Mouse (Mus musculus): Measurements from ENCODE around the gene Plekha7.

The Plekha7 gene

GRCm38 (mm10) chr7:116192096-116192595 is 116.0 kb downstream of the Plekha7 start:
- intact Hi-C loops (cut with DNase I) = no loop called here

DNA sequence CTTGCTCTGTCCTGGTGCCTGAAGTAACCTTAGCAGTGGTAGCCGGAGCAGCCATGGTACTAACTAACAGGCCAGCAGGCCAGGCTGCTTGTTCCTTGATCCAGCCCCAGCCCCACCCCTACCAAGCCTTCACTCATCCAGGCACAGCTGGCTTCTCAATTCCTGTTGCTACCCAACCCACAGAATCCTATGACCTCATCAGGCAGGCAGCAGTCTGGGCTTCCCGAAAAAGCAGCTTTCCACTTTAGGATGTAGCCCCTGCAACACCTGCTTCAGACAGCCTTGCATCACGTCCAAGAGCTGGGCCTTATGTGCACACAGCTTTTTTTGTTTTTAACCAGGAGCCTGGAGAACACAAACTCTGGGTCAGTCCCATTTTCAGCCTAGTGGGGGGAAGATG is 117.0 kb downstream of the Plekha7 start:
- intact Hi-C loops (cut with DNase I) = no loop called here

- intact Hi-C loops (cut with DNase I) = no loop called here
These were observed 118.5 kb downstream of the Plekha7 start for GRCm38 (mm10) chr7:116189708-116190107.

DNA sequence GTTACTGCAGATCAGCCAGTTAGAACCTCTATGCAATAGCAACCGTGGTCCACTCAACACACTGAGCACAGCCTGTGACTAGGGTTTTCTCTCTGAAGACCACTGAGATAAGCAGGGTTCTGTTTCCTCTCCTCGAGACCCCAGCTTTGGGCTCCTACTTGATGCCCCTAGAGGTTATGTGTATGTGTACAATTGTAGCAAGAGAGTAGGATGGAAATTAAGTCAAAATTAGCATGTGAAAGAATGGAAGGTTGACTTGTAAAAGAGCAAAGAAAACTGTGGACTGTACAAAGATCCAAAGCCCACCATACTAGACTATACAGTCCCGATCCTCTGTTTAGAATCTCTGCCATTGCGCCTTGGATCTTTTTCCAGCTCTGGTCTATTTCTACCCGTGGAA is 119.8 kb downstream of the Plekha7 start:
- intact Hi-C loops (cut with DNase I) = no loop called here

DNA sequence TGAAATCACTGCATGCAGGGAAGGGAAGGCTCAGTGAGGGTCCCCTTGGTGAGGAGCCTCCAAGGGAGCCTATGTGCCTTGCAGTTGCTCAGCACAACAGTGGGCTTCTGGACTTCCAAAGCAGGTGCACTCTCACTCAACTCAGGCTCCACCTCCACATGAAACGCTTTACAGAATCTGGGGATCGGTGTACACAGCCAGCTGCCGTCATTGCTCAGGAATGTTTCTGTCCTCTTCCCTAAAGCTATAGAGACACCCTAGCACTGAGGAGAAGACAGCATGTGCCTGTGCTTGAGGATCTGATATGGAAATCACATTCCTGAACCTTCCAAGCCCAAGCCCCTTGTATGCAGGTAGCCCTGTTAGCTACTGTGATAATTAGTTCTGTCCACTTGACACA is 120.7 kb downstream of the Plekha7 start:
- intact Hi-C loops (cut with DNase I) = no loop called here

GRCm38 (mm10) chr7:116186847-116187246 is 121.3 kb downstream of the Plekha7 start:
- intact Hi-C loops (cut with DNase I) = no loop called here

DNA sequence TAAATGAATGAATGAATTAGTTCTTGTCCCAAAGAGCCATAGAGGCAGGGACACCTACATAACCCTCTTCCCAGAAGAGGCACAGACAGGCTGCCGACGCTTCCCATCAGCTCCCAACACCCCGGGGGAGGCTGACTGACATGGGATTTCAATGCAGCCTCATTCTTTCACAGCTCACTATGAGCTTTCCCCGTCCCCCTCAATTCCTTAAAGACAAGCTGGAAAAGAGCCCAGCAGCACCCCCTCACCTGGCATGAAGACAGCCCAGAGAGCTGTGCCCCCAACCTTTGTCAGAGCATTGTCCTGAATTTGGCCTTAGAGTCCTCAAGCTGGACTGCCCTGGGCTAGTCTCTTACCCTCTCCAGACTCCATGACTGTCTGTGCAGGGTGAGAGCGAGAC is 122.0 kb downstream of the Plekha7 start:
- intact Hi-C loops (cut with DNase I) = no loop called here

DNA sequence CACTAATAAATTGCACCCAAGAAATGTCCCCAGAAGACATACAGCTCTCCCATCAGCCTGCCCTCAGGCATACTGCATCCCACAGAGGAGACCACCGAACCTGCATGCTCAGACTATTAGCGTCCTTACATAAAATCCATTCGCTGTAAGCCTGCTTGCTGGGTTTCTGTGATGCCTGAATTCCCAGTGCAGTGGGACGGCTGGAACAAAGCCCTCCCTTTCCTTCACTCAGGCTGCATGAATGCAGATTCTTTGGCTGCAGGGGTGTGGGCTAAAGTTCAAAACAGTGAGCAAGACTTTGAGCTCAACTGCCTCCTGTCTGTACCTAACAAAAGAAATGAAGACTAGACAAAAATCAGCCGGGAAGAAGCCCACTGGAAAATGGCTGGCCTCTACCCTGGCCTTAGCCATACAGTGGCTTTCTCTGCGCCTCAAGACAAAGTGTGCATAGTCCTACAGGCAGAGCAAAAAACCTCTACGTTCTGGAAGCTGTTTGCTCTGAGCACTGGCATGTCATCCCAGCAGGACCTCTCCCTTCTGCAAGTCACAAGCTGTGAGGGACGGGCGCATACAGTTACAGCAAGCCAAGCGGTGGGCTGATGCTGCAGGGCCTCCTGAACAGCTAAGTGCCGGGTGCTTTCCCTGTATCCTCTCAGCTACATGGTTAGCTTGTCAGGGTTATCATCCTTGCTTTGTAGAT is 123.7 kb downstream of the Plekha7 start:
- intact Hi-C loops (cut with DNase I) = no loop called here

- intact Hi-C loops (cut with DNase I) = no loop called here
These were observed 125.7 kb downstream of the Plekha7 start for GRCm38 (mm10) chr7:116182451-116182850.

- intact Hi-C loops (cut with DNase I) = no loop called here
These were observed 126.7 kb downstream of the Plekha7 start for GRCm38 (mm10) chr7:116181444-116181946.

GRCm38 (mm10) chr7:116178916-116179315 is 129.3 kb downstream of the Plekha7 start:
- intact Hi-C loops (cut with DNase I) = no loop called here

DNA sequence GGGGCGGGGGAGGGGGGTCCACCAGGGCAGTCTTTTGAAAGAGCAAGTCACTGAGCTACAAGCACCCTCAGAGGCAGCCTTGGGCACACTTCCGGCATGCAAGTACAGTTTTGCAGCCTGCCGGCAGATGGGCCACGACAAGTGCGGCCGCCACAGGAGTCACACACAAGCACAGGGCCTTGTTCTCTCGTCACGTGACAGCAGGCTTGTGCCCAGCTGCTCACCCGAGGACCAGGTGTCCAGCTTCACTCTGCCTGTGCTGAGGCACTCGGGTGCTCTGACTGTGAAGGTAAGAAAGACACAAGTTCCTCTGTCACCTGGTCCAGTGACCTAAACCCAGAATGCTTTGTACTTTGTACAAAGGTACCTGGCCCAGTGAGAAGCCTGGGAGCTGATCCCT is 135.4 kb downstream of the Plekha7 start:
- intact Hi-C loops (cut with DNase I) = no loop called here

GRCm38 (mm10) chr7:116169426-116169825 is 138.8 kb downstream of the Plekha7 start:
- intact Hi-C loops (cut with DNase I) = no loop called here

DNA sequence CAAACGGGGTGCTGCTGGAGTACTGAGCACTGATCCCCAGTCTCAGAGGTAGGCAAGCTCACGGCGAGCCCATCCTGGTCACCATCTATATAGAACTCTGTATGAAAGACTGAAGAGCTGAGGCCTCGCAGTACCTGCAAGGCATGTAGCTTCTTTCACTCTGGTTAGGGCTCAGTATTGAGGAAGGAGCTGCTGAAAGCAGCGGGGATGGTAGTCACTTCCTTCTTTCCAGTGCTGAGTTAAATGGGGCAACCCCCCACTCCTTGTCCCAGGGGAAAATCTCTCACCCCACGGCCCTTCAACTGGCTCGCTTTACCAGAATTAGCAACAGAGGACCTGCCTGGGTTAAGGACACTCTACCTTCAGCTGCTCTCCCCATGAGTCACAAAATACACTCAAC is 140.0 kb downstream of the Plekha7 start:
- intact Hi-C loops (cut with DNase I) = no loop called here

DNA sequence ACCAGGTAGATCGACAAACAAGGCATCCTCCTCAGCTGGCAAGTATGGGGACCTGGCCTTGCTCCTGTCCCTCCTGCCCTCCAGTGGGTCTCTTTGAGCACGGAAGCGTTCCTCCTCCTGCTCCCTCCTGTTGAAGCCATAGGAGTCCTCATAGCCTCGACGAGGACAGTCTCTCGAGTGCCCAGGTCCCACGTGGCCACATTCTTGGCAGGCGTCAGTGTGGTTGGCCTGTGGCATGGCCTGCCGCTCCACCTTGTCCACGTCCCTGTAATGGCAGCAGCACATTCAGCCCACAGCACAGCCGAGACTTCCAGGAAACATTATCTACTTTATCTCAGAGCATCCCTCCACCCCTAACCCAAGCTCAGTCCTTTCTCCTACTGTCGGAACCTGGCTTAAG is 143.9 kb downstream of the Plekha7 start:
- intact Hi-C loops (cut with DNase I) = loop anchor here (5.0 kb wide), 2 partner anchors 78 to 158 kb away; no protein-coding TSS in a partner anchor

- intact Hi-C loops (cut with DNase I) = loop anchor here (5.0 kb wide), 2 partner anchors 81 to 161 kb away; no protein-coding TSS in a partner anchor
These were observed 146.6 kb downstream of the Plekha7 start for GRCm38 (mm10) chr7:116161544-116161943.

GRCm38 (mm10) chr7:116156894-116157143 is 151.4 kb downstream of the Plekha7 start:
- intact Hi-C loops (cut with DNase I) = no loop called here

DNA sequence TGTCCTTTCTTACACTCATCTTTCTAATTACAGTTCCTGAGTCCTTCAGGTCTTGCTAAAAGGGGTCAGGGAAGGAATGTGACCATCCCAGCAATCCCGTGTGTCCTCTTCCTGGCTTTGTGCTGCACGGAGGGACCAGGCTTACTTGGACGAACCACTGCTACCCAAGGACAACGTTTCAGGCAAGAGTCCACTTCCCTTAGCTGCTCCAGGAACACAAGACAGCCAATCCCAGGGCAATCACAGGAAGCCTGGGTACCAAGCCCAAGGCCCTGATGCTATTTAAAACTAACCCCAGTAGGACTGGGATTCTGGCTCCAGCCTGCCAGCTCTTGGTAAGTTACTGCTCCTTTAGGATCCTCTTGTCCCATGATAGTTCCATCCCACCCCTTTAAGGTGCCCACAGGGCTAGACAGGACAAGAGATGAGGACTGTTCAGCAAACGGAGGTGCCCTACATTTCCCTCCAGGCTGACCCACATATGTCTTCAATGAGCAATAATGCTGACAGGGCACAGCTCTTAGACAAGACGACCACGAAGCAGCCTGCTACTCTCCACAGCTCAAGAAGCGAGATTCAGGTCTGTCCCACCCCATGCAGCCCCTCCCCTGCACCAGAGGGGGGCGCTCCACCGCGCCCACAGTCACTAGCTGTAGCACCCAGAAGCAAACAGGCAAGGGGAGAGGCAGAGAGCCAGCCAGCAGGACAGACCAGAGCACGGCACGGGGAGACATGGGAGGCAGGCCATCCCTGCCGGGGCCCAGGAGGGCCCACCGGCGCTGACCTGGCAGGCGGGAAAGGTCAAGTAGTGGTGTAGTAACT is 151.9 kb downstream of the Plekha7 start:
- intact Hi-C loops (cut with DNase I) = no loop called here

DNA sequence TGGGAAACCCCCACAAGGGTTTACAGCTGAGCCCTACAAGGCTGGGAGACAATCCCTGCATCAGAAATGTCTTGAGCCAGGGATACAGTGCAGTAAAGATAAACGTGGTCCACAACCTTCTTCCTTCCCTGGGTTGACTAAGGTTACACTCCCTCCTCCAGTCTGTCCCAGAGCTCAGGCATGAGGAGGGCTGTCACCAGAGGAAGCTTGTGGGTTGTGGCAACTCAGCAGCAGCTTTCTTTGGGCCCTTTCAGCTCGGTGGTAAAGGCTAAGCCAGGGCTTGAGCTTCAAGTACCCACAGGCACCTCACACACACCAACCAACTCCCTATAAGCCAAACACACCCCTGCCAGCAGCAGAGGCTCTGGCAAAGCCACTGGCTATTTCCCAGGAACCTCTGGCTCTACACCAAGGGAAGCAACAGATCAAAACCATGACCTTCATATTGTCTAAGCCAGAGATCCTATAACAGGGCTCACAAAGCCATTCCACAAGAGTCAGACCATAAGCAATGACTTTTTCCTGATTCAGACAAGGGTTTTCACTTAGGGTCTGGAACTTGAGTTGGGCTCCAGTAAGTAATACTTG is 154.3 kb downstream of the Plekha7 start:
- intact Hi-C loops (cut with DNase I) = no loop called here

GRCm38 (mm10) chr7:116149568-116149967 is 158.6 kb downstream of the Plekha7 start:
- intact Hi-C loops (cut with DNase I) = no loop called here

GRCm38 (mm10) chr7:116147114-116147513 is 161.1 kb downstream of the Plekha7 start:
- intact Hi-C loops (cut with DNase I) = no loop called here

- intact Hi-C loops (cut with DNase I) = no loop called here
These were observed 163.1 kb downstream of the Plekha7 start for GRCm38 (mm10) chr7:116145030-116145429.

Measured in adrenal gland (tissue).